Mouse (Mus musculus): Measurements from ENCODE around the gene Zbp1. TPM values are rescaled to one million over a fixed set of nuclear protein-coding genes. Genes with fewer than 3 reads are reported as not detected.

Zbp1 gene
- polyA plus RNA-seq, 1 experiment from 2014 or later: 0.54 TPM

DNA sequence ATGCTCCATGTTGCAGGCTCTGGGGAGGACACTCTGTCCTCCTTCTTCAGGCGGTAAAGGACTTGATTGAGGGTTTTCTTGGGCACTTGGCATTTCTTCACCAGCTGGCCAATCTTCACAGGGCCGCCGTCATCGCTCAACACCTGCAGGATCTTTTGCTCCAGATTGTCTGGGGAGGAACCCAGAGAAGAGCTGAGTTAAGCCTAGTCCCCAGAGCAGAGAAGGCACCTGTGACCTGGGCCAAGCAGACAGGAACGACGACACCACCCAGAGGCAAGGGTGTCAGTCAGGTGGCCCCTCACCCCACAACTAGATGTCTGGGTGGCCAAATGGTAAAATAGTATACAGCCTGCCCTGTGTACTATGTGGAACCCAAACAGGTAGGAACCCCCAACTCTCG is 1.9 kb downstream of the Zbp1 start:
- no peaks in the 10 kb centered on the region for H3K4me1 ChIP-seq (ENCODE audit: control insufficient read depth, insufficient read depth, low read length)
- WGBS: 91% methylated on average over 7 of the region's 7 CpGs
- no peak overlapping the region for H3K4me3 ChIP-seq (ENCODE audit: low read depth, low read length)
- no peaks in the 10 kb centered on the region for H3K36me3 ChIP-seq (ENCODE audit: control insufficient read depth, insufficient read depth, low read length)
- ATAC-seq (ENCODE audit: low read depth) (no peak), DNase-seq (ENCODE audit: low spot score) (no peak)
- H3K9me3 ChIP-seq (ENCODE audit: control insufficient read depth, low read length): peaks cover 8% of the 10 kb centered on the region; the same call in 1 of the 2 replicates
- no peak overlapping the region for H3K9ac ChIP-seq (ENCODE audit: low read depth, low read length)
- H3K4me2 ChIP-seq (ENCODE audit: low read depth, low read length): no peak overlapping the region
- H3K27ac ChIP-seq (replicated peaks; ENCODE audit: low read depth, low read length): no peak overlapping the region
- H3K27me3 ChIP-seq (replicated peaks; ENCODE audit: control insufficient read depth, insufficient read depth, low read length): no peaks in the 10 kb centered on the region

DNA sequence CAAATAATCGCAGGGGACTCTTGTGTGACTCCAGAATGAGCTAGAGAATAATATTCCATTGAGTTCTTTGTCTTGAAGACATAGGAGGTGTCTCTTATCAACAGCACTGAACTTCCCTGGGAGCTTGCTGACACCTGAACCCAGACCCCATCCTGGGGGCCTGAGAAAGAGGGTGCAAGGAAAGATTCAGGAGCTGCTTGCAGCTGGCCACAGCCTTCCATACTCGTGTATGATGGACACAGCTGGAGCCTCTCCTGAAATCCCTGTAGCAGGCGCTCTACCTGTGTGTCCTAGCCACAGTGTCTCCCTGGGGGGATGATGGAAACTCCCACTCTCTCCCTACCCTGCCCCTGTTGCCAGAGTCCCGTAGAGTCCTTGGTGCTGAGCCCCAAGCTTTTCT is 6.5 kb downstream of the Zbp1 start:
- no peaks in the 10 kb centered on the region for H3K36me3 ChIP-seq (ENCODE audit: control insufficient read depth, insufficient read depth, low read length)
- ATAC-seq (ENCODE audit: low read depth) (no peak), DNase-seq (ENCODE audit: low spot score) (no peak)
- H3K9me3 ChIP-seq (ENCODE audit: control insufficient read depth, low read length): peaks cover 4% of the 10 kb centered on the region; the same call in 1 of the 2 replicates
- H3K27ac ChIP-seq (replicated peaks; ENCODE audit: low read depth, low read length): no peak overlapping the region
- WGBS: 68% methylated on average over 4 of the region's 4 CpGs
- no peaks in the 10 kb centered on the region for H3K4me1 ChIP-seq (ENCODE audit: control insufficient read depth, insufficient read depth, low read length)
- no peak overlapping the region for H3K9ac ChIP-seq (ENCODE audit: low read depth, low read length)
- H3K4me3 ChIP-seq (ENCODE audit: low read depth, low read length): no peak overlapping the region
- no peak overlapping the region for H3K4me2 ChIP-seq (ENCODE audit: low read depth, low read length)
- no peaks in the 10 kb centered on the region for H3K27me3 ChIP-seq (replicated peaks; ENCODE audit: control insufficient read depth, insufficient read depth, low read length)

DNA sequence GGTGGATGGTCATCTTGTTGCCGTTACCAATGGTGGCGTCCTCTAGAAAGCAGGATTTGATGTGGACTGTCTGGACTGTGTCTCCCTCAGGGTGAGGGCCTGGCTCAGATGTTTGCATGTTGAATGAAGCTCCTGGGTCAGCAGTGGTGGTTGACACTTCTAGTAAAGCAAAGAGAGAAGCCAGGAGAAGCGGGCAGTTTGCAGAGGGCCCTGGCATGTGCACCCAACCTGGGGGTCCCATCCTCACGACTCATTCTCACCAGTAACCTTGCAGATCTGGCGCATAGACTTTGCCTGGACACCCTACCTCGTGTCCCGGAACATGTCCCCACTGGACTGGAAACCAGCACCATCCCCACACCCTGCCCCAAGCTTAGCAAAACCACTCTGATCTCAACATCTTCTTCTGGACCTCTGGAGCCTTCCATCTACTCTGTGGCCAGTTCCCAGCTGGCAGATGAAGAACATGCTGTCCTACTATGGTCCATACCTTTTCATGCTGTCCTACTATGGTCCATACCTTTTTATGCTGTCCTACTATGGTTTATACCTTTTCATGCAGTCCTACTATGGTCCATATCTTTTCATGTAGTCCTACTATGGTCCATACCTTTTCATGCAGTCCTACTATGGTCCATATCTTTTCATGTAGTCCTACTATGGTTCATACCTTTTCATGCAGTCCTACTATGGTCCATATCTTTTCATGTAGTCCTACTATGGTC is 9.5 kb downstream of the Zbp1 start:
- H3K4me1 ChIP-seq (ENCODE audit: control insufficient read depth, insufficient read depth, low read length): no peaks in the 10 kb centered on the region
- no peaks in the 10 kb centered on the region for H3K27me3 ChIP-seq (replicated peaks; ENCODE audit: control insufficient read depth, insufficient read depth, low read length)
- H3K4me3 ChIP-seq (ENCODE audit: low read depth, low read length): no peak overlapping the region
- no peak overlapping the region for H3K27ac ChIP-seq (replicated peaks; ENCODE audit: low read depth, low read length)
- 96% methylated on average over 6 of the region's 7 CpGs for WGBS
- H3K9me3 ChIP-seq (ENCODE audit: control insufficient read depth, low read length): no peaks in the 10 kb centered on the region
- H3K4me2 ChIP-seq (ENCODE audit: low read depth, low read length): no peak overlapping the region
- DNase-seq (ENCODE audit: low spot score): no peak
- ATAC-seq (ENCODE audit: low read depth): no peak
- no peak overlapping the region for H3K9ac ChIP-seq (ENCODE audit: low read depth, low read length)
- H3K36me3 ChIP-seq (ENCODE audit: control insufficient read depth, insufficient read depth, low read length): no peaks in the 10 kb centered on the region

DNA sequence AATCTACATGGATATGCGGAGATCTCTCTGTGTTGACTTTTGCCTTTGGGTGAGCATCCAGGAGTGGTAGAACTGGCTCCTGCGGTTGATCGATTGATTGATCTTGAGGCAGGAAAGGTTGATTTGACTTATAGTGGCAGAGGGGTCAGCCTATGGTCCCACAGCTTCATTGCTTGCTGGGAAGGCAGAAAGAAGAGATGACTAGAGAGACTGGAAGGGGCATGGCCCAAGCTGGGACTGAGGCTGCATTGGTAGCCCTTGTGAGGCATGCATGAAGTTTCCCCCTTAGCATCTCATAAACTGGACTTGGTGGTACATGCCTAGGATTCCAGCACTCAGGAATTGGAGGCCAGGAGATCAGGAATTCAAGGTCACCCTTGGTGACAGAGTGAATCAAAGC is 11.7 kb downstream of the Zbp1 start:
- no peaks in the 10 kb centered on the region for H3K9me3 ChIP-seq (ENCODE audit: control insufficient read depth, low read length)
- no peaks in the 10 kb centered on the region for H3K27me3 ChIP-seq (replicated peaks; ENCODE audit: control insufficient read depth, insufficient read depth, low read length)
- 98% methylated on average over 3 of the region's 3 CpGs for WGBS
- H3K9ac ChIP-seq (ENCODE audit: low read depth, low read length): no peak overlapping the region
- ATAC-seq (ENCODE audit: low read depth) (no peak), DNase-seq (ENCODE audit: low spot score) (no peak)
- no peaks in the 10 kb centered on the region for H3K36me3 ChIP-seq (ENCODE audit: control insufficient read depth, insufficient read depth, low read length)
- no peak overlapping the region for H3K4me2 ChIP-seq (ENCODE audit: low read depth, low read length)
- H3K4me1 ChIP-seq (ENCODE audit: control insufficient read depth, insufficient read depth, low read length): no peaks in the 10 kb centered on the region
- no peak overlapping the region for H3K4me3 ChIP-seq (ENCODE audit: low read depth, low read length)
- no peak overlapping the region for H3K27ac ChIP-seq (replicated peaks; ENCODE audit: low read depth, low read length)

DNA sequence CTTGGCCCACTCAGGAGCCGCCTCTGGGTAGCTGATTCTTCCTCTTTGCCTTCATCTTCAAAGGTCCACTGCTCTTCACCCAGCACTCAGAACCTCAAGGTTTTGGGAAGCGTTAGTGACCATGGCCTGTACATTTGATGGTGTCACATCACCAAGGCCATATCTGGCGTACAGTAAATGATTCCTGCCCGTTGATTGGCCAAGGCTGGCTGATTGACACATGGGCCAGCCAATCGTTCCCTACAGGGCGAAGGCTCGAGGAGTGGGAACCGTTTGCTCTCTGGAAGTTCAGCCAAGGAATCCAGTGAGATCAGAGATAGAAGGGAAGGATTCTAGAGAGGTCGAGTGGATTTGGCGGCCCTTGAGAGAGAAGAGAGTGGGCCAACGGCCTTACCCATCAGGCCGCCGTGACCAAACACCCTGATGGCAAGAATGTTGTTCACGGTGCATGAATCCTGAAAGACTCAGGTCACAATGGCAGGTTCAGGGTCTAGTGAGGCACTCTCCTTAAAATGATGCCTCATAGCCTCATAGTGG is 13.1 kb downstream of the Zbp1 start:
- 92% methylated on average over 14 of the region's 14 CpGs for WGBS
- H3K27me3 ChIP-seq (replicated peaks; ENCODE audit: control insufficient read depth, insufficient read depth, low read length): no peaks in the 10 kb centered on the region

DNA sequence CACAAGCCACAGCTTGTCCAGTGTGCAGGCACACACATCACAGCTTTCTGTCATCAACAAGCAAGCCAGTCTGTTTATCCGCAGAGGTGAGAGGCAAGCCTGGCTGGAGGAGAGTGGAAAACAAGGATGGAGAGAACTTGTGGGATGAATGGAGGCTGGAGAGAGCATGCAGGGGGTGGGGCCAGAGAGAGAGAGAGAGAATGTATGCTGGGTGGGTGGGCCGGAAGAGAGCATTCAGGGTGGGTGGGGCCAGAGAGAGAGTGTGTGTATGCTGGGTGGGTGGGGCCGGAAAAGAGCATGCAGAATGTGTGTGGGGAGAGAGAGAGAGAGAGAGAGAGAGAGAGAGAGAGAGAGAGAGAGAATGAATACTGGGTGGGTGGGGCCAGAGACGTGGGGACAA is 14.1 kb downstream of the Zbp1 start:
- H3K36me3 ChIP-seq (ENCODE audit: control insufficient read depth, insufficient read depth, low read length): no peaks in the 10 kb centered on the region
- ATAC-seq (ENCODE audit: low read depth): no peak

More for the DNA sequence above, 13.1 kb downstream of the Zbp1 start:
- H3K27ac ChIP-seq (replicated peaks; ENCODE audit: low read depth, low read length): no peak overlapping the region
- H3K9me3 ChIP-seq (ENCODE audit: control insufficient read depth, low read length): no peaks in the 10 kb centered on the region
- ATAC-seq (ENCODE audit: low read depth) (no peak), DNase-seq (ENCODE audit: low spot score) (no peak)
- H3K4me1 ChIP-seq (ENCODE audit: control insufficient read depth, insufficient read depth, low read length): no peaks in the 10 kb centered on the region
- no peak overlapping the region for H3K9ac ChIP-seq (ENCODE audit: low read depth, low read length)
- H3K36me3 ChIP-seq (ENCODE audit: control insufficient read depth, insufficient read depth, low read length): no peaks in the 10 kb centered on the region
- no peak overlapping the region for H3K4me3 ChIP-seq (ENCODE audit: low read depth, low read length)
- H3K4me2 ChIP-seq (ENCODE audit: low read depth, low read length): no peak overlapping the region

DNA sequence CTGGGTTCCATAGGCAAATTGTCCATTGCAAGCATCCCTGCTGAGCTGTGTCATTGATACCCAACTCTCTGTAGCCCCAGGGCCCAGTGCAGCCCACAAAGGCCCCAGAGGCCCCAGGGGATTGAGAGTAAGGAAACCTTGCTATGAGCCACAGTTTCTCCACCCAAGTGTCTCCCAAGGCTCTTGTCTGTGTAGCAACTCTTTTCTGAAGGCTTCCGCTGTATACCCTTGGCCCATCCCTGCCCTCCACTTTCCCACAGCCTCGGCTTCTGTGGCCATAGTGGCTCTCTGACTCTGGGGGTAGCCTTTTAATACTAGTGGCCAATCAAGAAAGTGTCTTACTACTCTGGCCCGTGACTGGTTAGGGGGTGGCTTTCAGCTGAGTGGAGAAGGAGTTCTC is 15.0 kb downstream of the Zbp1 start:
- 84% methylated on average over 3 of the region's 3 CpGs for WGBS
- DNase-seq (ENCODE audit: low spot score) (no peak), ATAC-seq (ENCODE audit: low read depth) (no peak)
- Histone ChIP-seq H3K9me3 (ENCODE audit: control insufficient read depth, low read length) (no peaks in the 10 kb centered on the region), H3K36me3 (ENCODE audit: control insufficient read depth, insufficient read depth, low read length) (no peaks in the 10 kb centered on the region), H3K27me3 (replicated peaks; ENCODE audit: control insufficient read depth, insufficient read depth, low read length) (no peaks in the 10 kb centered on the region), H3K4me1 (ENCODE audit: control insufficient read depth, insufficient read depth, low read length) (no peaks in the 10 kb centered on the region), H3K4me2 (ENCODE audit: low read depth, low read length) (no peak overlapping the region), H3K27ac (replicated peaks; ENCODE audit: low read depth, low read length) (no peak overlapping the region), H3K4me3 (ENCODE audit: low read depth, low read length) (no peak overlapping the region), H3K9ac (ENCODE audit: low read depth, low read length) (no peak overlapping the region)

More for the DNA sequence above, 14.1 kb downstream of the Zbp1 start:
- Histone ChIP-seq H3K27ac (replicated peaks; ENCODE audit: low read depth, low read length) (no peak overlapping the region), H3K9ac (ENCODE audit: low read depth, low read length) (no peak overlapping the region), H3K27me3 (replicated peaks; ENCODE audit: control insufficient read depth, insufficient read depth, low read length) (no peaks in the 10 kb centered on the region), H3K4me1 (ENCODE audit: control insufficient read depth, insufficient read depth, low read length) (no peaks in the 10 kb centered on the region), H3K9me3 (ENCODE audit: control insufficient read depth, low read length) (no peaks in the 10 kb centered on the region), H3K4me3 (ENCODE audit: low read depth, low read length) (no peak overlapping the region), H3K4me2 (ENCODE audit: low read depth, low read length) (no peak overlapping the region)
- WGBS: 65% methylated on average over 4 of the region's 4 CpGs
- no peak for DNase-seq (ENCODE audit: low spot score)

DNA sequence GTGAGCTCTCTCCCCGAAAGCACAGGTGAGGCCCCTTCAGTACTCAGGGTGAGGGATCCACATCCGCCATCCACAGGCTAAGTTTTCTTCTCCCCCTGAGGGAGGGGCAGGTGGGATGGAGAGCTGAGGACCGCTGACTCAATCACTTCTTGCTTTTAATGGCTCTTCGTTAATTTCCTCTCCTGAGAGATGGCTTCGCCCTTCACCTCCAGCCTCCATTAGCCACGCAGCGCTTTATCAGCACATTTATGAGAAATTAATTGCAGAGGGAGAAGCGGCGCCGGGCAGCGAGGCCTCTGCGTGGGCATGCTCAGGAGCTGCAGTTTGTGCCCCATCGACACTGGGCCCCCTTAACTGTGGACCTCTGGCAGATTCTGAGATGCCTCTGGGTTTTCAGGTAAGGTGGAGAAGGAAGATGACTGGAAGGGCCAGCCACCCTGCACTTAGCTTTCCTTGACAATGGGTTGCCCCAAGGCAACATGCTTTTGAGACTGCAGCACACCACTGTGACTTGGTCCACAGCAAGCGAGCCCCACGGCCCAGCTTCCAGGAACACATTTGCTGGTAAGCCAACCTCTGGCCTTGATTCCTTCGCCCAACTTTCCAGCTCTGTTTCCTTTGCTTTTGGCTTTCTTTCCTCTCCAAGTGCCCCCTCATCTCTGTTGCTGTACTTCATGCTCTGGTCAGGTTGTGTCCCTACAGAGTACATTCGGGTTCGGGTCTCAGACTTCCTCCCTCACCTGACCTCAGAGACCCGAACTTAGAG is 15.6 kb downstream of the Zbp1 start:
- no peaks in the 10 kb centered on the region for H3K9me3 ChIP-seq (ENCODE audit: control insufficient read depth, low read length)
- H3K27ac ChIP-seq (replicated peaks; ENCODE audit: low read depth, low read length): no peak overlapping the region
- no peak overlapping the region for H3K9ac ChIP-seq (ENCODE audit: low read depth, low read length)
- 83% methylated on average over 19 of the region's 19 CpGs for WGBS
- DNase-seq (ENCODE audit: low spot score) (no peak), ATAC-seq (ENCODE audit: low read depth) (no peak)
- no peak overlapping the region for H3K4me2 ChIP-seq (ENCODE audit: low read depth, low read length)
- no peaks in the 10 kb centered on the region for H3K36me3 ChIP-seq (ENCODE audit: control insufficient read depth, insufficient read depth, low read length)
- no peaks in the 10 kb centered on the region for H3K4me1 ChIP-seq (ENCODE audit: control insufficient read depth, insufficient read depth, low read length)
- H3K27me3 ChIP-seq (replicated peaks; ENCODE audit: control insufficient read depth, insufficient read depth, low read length): no peaks in the 10 kb centered on the region
- H3K4me3 ChIP-seq (ENCODE audit: low read depth, low read length): no peak overlapping the region
